Mouse (Mus musculus) cerebellum, adult 2 months (tissue): Measurements from ENCODE around the gene Pear1.

Experiments
- CTCF ChIP-seq: fragments of 200-500 bp; IDR thresholded peaks from 2 replicates; pipeline ENCODE4 v1.5.1; 2011; ENCODE audit warnings: low read depth, mild to moderate bottlenecking, control low read depth, low read length, moderate library complexity, borderline replicate concordance; ENCODE audit not compliant: insufficient read depth
- POLR2A ChIP-seq: fragments of 200-500 bp; IDR thresholded peaks from 2 replicates; pipeline ENCODE4 v1.6.1; 2011; ENCODE audit warnings: low read length, control low read depth, borderline replicate concordance; ENCODE audit not compliant: insufficient read depth

- TF ChIP-seq CTCF (peak; percentile 64), POLR2A (no peak)
These were observed 28.5 kb downstream of the Pear1 start for GRCm38 (mm10) chr3:87795336-87796277.
